Mouse (Mus musculus) spleen, adult 2 months (tissue): ENCODE results near the gene Cyth4. TPM values are rescaled to one million over a fixed set of nuclear protein-coding genes. Genes with fewer than 3 reads are reported as not detected.

Experiments
- DNase-seq, 2 experiments: peaks; one replicate each; pipeline versions ENCODE4 v3.0.0 to v3.0.0-alpha.2; 2012 to 2021; ENCODE audit warnings: low spot score in 2 of 2, low read depth in 1 of 2
- H3K27ac ChIP-seq: fragments of 200-500 bp; 2 replicates; pipeline ENCODE4 v1.5.1; 2012; ENCODE audit warnings: low read length, inconsistent platforms; ENCODE audit not compliant: insufficient read depth
- H3K27me3 ChIP-seq: fragments of 200-500 bp; 2 replicates; pipeline ENCODE4 v1.6.1; 2012; ENCODE audit warnings: mild to moderate bottlenecking, moderate library complexity, low read length, inconsistent platforms; ENCODE audit not compliant: control insufficient read depth, insufficient read depth
- H3K36me3 ChIP-seq: fragments of 200-500 bp; 2 replicates; pipeline ENCODE4 v1.6.1; 2012; ENCODE audit warnings: mild to moderate bottlenecking, low read length, inconsistent platforms; ENCODE audit not compliant: control insufficient read depth, insufficient read depth
- H3K4me1 ChIP-seq: fragments of 200-500 bp; 2 replicates; pipeline ENCODE4 v1.6.1; 2011; ENCODE audit warnings: inconsistent platforms; ENCODE audit not compliant: control insufficient read depth, insufficient read depth, insufficient read length
- H3K4me3 ChIP-seq: fragments of 200-500 bp; 2 replicates; pipeline ENCODE4 v1.5.1; 2011; ENCODE audit warnings: mild to moderate bottlenecking, inconsistent platforms; ENCODE audit not compliant: insufficient read depth, insufficient read length; ENCODE audit errors: extremely low read depth
- CTCF ChIP-seq: fragments of 200-500 bp; IDR thresholded peaks from 2 replicates; pipeline ENCODE4 v1.5.1; 2011; ENCODE audit warnings: mild to moderate bottlenecking, inconsistent platforms; ENCODE audit not compliant: insufficient read depth, insufficient read length, insufficient replicate concordance; ENCODE audit errors: extremely low read depth
- POLR2A ChIP-seq: fragments of 200-500 bp; IDR thresholded peaks from 2 replicates; pipeline ENCODE4 v1.6.1; 2011; ENCODE audit warnings: low read depth, low read length, inconsistent platforms
- WGBS: fragments of 180-500 bp; shearing (Covaris S2); methylation state at CpG from one replicate; pipeline ENCODE4 v1.1.7; 2018; 5-methylcytosine and 5-hydroxymethylcytosine counted together
- polyA plus RNA-seq: library from polyadenylated mRNA; depleted of rRNA; stranded (reverse); fragments of >200 nt; gene quantifications from 2 replicates; pipeline ENCODE4 v1.2.3, GENCODE M21; 2012

Gene Cyth4
- polyA plus RNA-seq, 1 experiment = 136 TPM

DNA sequence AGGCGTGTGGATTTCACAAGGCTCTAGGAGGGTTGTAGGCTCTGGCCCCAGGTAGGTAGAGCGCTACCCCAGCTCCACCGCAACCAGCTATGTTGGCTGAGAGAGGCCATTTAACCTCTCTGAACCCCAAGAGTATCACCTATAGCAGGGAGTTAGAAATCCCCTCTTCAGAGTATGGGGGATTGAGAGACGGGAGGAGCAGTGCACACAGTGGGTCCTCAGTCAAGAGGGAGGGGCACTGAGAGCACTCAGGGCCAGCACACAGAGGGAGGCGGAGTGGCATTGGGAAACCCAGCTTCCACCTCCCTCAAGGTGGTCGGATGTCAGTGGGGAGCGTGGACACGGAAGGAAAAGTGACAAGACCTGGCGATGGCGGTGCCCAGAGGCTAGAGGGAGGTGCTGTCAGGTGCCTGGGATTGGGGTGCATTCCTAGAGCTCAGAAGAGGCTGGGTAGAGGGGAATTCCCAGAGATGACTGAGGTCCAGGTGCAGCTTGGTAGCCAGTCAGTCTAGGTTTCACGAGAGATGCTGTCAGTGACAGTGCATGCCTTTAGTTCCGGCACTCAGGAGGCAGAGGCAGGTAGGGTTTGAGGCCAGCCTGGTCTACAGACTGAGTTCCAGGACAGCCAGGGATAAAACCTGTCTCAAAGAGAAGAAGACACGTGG, 2.8 kb downstream of the Cyth4 start:
- Histone ChIP-seq H3K4me1 (peaks cover 40% of the 10 kb centered on the region; the same call in 1 of the 2 replicates), H3K4me3 (peak overlapping the region; percentile 26; the same call in 1 of the 2 replicates), H3K27me3 (no peaks in the 10 kb centered on the region), H3K27ac (peak overlapping the region; percentile 45), H3K36me3 (peaks cover 14% of the 10 kb centered on the region)
- no peak for TF ChIP-seq CTCF
- no peak for TF ChIP-seq POLR2A
- no peak for DNase-seq
- WGBS = 70% methylated on average over 13 of the region's 13 CpGs

DNA sequence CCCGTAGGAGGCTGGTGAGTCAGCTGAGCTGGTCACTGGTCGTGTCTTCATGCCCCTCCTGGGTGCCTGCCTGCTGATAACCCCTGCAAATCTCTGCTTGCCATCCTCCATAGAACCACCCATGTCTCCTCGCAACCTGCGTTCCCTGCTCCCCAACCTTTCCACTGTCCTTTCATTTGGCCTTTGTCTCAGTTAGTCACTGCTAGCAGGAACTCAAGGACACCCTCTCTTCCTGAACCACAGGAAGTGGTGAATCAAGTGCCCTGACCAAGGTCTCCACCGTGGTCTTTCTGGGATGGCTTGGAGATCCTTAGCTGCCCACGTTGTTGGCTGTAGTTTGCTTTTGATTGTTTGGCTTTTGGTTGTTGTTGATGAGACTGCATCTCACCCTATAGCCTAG, 4.3 kb downstream of the Cyth4 start:
- H3K27ac ChIP-seq = no peak overlapping the region
- no peak overlapping the region for H3K4me3 ChIP-seq
- H3K36me3 ChIP-seq = peaks cover 21% of the 10 kb centered on the region
- H3K27me3 ChIP-seq = no peaks in the 10 kb centered on the region
- TF ChIP-seq CTCF (no peak), POLR2A (no peak)
- 49% methylated on average over 6 of the region's 6 CpGs for WGBS
- peaks cover 50% of the 10 kb centered on the region; the same call in 1 of the 2 replicates for H3K4me1 ChIP-seq
- DNase-seq = no peak

DNA sequence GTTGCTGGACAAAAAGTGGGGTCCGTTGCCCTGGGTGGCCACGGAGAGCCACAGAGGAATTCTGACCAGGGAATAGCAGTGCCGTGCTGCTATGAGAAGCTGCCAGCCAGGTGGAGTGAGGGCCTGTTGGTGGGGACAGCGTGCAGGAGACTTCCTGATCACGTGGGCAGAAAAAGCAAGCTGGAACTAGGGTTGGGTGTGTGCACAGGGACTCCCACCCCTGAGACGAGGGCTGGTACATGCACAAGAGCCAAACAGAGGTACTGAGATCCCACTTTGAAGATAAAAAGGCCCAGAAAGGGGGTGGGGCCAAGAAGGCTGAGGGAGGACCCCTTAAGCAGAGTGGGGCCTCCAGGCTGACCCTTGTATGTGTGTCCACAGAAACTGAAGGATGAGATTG, 7.4 kb downstream of the Cyth4 start:
- H3K27ac ChIP-seq = 0 out of 2 replicates have a peak overlapping the region, but pooled peaks have one; percentile 5
- H3K27me3 ChIP-seq = no peaks in the 10 kb centered on the region
- peaks cover 45% of the 10 kb centered on the region; the same call in 1 of the 2 replicates for H3K4me1 ChIP-seq
- peaks cover 22% of the 10 kb centered on the region for H3K36me3 ChIP-seq
- no peak overlapping the region for H3K4me3 ChIP-seq
- WGBS = 47% methylated on average over 6 of the region's 6 CpGs
- DNase-seq = no peak
- no peak for TF ChIP-seq POLR2A
- no peak for TF ChIP-seq CTCF

DNA sequence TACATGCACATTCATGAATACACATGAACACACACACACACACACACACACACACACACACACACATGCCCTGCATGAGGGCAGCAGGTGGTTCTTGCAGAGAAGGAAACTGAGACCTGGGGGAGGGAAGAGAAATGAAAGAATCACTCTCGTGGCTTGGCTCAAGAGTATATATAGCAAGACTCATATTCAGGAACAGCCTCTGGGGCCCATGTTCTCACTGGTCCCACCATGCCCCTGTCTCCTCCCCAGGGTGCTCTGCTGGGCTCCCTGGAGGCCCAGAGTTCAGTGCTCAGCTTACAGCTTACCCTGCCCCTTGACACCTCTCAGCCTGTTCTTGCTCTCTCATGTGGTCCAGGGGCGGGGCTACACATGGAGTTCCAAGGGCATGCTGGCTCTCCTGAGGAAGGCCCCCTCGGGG, 8.5 kb downstream of the Cyth4 start:
- 16% methylated on average over 3 of the region's 3 CpGs for WGBS
- H3K27me3 ChIP-seq = no peaks in the 10 kb centered on the region
- H3K27ac ChIP-seq = peak overlapping the region; percentile 9; the same call in 1 of the 2 replicates
- H3K4me3 ChIP-seq = no peak overlapping the region
- no peak for TF ChIP-seq CTCF
- no peak for TF ChIP-seq POLR2A
- H3K36me3 ChIP-seq = peaks cover 31% of the 10 kb centered on the region
- H3K4me1 ChIP-seq = peaks cover 37% of the 10 kb centered on the region; the same call in 1 of the 2 replicates
- peak in 1 of 2 experiments; percentile 42 for DNase-seq

DNA sequence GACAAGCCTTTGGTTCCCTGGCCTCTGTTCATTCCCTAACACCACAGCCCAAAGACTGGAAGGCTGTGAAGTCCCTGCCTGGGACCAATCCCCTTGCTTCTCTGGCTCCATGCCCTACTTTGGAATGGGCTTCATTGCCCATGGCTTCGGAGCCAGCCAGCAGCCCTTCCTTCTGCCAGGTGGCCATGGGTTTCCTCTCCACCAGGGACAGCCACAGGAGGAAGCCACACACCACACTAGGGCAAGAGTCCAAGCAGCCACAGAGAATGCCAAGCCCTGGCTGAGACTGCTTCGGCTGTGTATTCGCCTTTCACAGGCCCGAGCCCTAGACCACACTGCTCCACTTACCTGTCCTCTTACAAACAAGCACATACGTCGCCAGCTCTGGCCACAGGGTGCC, 9.2 kb downstream of the Cyth4 start:
- peaks cover 36% of the 10 kb centered on the region; the same call in 1 of the 2 replicates for H3K4me1 ChIP-seq
- DNase-seq = no peak
- H3K27me3 ChIP-seq = no peaks in the 10 kb centered on the region
- TF ChIP-seq CTCF (no peak), POLR2A (no peak)
- peak overlapping the region; percentile 5; the same call in 1 of the 2 replicates for H3K27ac ChIP-seq
- WGBS = 24% methylated on average over 6 of the region's 6 CpGs
- peaks cover 35% of the 10 kb centered on the region for H3K36me3 ChIP-seq
- no peak overlapping the region for H3K4me3 ChIP-seq

DNA sequence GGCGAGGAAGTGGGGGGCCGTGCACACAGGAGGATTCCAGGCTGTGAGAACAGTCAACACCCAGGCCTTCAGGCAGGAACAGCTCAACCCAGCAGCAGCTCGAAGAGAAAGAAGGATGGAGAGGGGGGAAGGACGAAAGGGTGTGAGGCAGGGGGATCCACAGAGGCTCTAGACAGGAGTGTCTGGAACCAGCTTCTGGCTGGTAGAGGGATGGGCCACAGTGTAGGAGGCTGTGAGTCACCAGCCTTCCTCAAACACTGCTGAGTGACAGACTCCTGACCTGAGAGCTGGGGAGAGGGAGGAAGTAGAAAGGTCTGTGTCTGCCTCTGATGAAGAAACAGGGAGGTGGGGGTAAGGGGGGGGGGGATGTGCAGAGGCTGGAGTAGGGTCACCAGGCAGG, 10.6 kb downstream of the Cyth4 start:
- no peak for TF ChIP-seq POLR2A
- no peak for TF ChIP-seq CTCF
- 40% methylated on average over 4 of the region's 4 CpGs for WGBS
- DNase-seq = no peak
- Histone ChIP-seq H3K4me3 (no peak overlapping the region), H3K27me3 (no peaks in the 10 kb centered on the region), H3K4me1 (peaks cover 32% of the 10 kb centered on the region; the same call in 1 of the 2 replicates), H3K27ac (no peak overlapping the region), H3K36me3 (peaks cover 46% of the 10 kb centered on the region)
